Mouse (Mus musculus) midbrain, postnatal 0 days (tissue): ENCODE data around the gene Polr1e. TPM values are rescaled to one million over a fixed set of nuclear protein-coding genes. Genes with fewer than 3 reads are reported as not detected.

Experiments used
- ATAC-seq: fragments of 200-750 bp; cut with Nextera tagmentation; 2 replicates; pipeline ENCODE4 v1.8.0; 2017; ENCODE audit warnings: moderate number of reproducible peaks, mild to moderate bottlenecking, moderate TSS enrichment, moderate library complexity; ENCODE audit not compliant: low FRiP score
- DNase-seq: peaks from one replicate; pipeline ENCODE4 v3.0.0-alpha.2; 2015; ENCODE audit warnings: low spot score
- H3K27ac ChIP-seq: fragments of 300-500 bp; sonication (generic); 2 replicates; pipeline ENCODE4 v1.5.1; 2014; ENCODE audit warnings: low read depth, mild to moderate bottlenecking, low read length, mixed read lengths
- H3K27me3 ChIP-seq: fragments of 300-500 bp; sonication (generic); 2 replicates; pipeline ENCODE4 v1.6.1; 2014; ENCODE audit warnings: low read length, control low read depth, mixed read lengths; ENCODE audit not compliant: insufficient read depth
- H3K36me3 ChIP-seq: fragments of 300-500 bp; sonication (generic); 2 replicates; pipeline ENCODE4 v1.6.1; 2014; ENCODE audit warnings: low read length, control low read depth, mixed read lengths; ENCODE audit not compliant: insufficient read depth
- H3K4me1 ChIP-seq: fragments of 300-500 bp; sonication (generic); 2 replicates; pipeline ENCODE4 v1.6.1; 2014; ENCODE audit warnings: mild to moderate bottlenecking, control low read depth, antibody characterized with exemption, low read length, mixed read lengths; ENCODE audit not compliant: insufficient read depth
- H3K4me2 ChIP-seq: fragments of 300-500 bp; sonication (generic); 2 replicates; pipeline ENCODE4 v1.6.1; 2014; ENCODE audit warnings: low read depth, mild to moderate bottlenecking, low read length, mixed read lengths; ENCODE audit not compliant: poor library complexity, severe bottlenecking
- H3K4me3 ChIP-seq: fragments of 300-500 bp; sonication (generic); 2 replicates; pipeline ENCODE4 v1.5.1; 2014; ENCODE audit warnings: low read depth, mild to moderate bottlenecking, low read length, moderate library complexity
- H3K9ac ChIP-seq: fragments of 300-500 bp; sonication (generic); replicated peaks from 2 replicates; pipeline ENCODE4 v1.6.1; 2014; ENCODE audit warnings: mild to moderate bottlenecking, low read length, moderate library complexity, mixed read lengths; ENCODE audit not compliant: poor library complexity, severe bottlenecking
- H3K9me3 ChIP-seq: fragments of 300-500 bp; sonication (generic); 2 replicates; pipeline ENCODE4 v1.6.1; 2016; ENCODE audit warnings: low read length, control low read depth
- CTCF ChIP-seq: IDR thresholded peaks from 2 replicates; pipeline ENCODE4 v1.5.1; 2016; ENCODE audit warnings: antibody characterized with exemption, mild to moderate bottlenecking
- WGBS: fragments of 180-500 bp; shearing (Covaris S2); extraction: QIAGEN DNeasy Blood & Tissue Kit; methylation state at CpG from one replicate; pipeline ENCODE4 v1.1.7; 2014; 5-methylcytosine and 5-hydroxymethylcytosine counted together
- polyA plus RNA-seq: library from polyadenylated mRNA; unstranded; fragments of >200 nt; fragmentation: Nextera tagmentation; extraction: Ambion mirVana; gene quantifications from 2 replicates; pipeline ENCODE4 v1.2.1, GENCODE M21; 2015
- total RNA-seq: library from RNA; depleted of rRNA; stranded (reverse); fragments of >200 nt; gene quantifications from 2 replicates; pipeline ENCODE4 v1.2.3, GENCODE M21; 2014; rRNA removed

Polr1e gene
- total and polyA plus RNA-seq, 2 experiments from 2014 or later, result 12.0 to 21.0 TPM

DNA sequence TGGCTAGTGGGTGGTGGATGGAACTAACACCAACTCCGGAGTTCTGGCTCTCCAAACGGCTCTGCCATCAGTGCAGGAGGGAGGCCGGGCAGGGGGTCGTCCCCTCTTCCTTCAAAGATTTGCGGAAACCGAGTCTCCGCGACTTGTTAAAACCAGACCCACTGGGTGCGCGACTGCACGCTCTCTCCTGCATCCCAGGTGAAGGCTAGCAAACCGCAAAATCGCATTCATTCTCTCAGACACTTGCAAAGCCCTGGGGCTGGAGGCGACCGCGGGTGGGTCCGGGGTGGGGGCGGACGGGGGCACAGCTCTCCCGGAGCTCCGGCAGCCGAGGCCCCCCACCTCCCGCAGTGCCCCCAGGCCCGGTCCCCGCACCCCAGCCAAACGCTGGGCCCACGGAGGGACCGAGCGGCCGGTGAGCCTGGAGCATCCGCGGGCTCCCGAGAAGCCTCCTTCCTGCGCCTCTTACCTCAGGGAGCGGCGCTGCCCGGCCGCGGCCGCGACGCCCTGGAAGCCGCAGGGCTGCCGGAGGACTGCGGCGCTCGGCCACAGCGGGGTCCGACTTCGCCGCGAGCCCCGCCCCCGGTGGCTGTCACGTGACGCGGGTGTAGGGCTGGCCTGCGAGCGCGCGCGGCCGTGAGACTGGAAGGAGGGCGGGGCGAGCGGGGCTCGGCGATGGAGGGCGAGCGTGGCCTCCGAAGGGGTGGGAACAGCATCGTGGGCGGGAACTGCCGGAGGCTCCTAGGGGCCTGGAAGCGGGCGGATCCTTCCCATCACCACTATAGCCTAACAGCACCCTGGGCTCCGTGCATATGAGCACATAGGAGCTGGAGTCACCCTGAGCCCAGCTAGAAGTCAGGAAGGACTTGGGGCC is 65.9 kb downstream of the Polr1e start, which contains the start of gene Fbxo10:
Gene Fbxo10, minus strand, starts transcription at position 584 of the 874 bp plus-strand sequence.
- under 1% methylated on average over 70 of the region's 77 CpGs for WGBS
- ATAC-seq, result peak; percentile 90
- Histone ChIP-seq H3K9ac (peak within 1 kb of the TSS; percentile 96), H3K27me3 (no peaks in the 10 kb centered on the region), H3K9me3 (no peaks in the 10 kb centered on the region), H3K4me3 (peak within 1 kb of the TSS; percentile 94), H3K4me2 (peak within 1 kb of the TSS; percentile 67), H3K27ac (peak within 1 kb of the TSS; percentile 89), H3K36me3 (no peaks in the 10 kb centered on the region), H3K4me1 (0 out of 2 replicates have a peak, but pooled peaks cover 3% of the 10 kb centered on the region)
- no peak for TF ChIP-seq CTCF
- DNase-seq, result peak; percentile 93

GRCm38 (mm10) chr4:45084895-45085290 is 66.5 kb downstream of the Polr1e start:
- Histone ChIP-seq H3K4me1 (0 out of 2 replicates have a peak, but pooled peaks cover 3% of the 10 kb centered on the region), H3K9ac (peak overlapping the region; percentile 96), H3K4me3 (peak overlapping the region; percentile 94), H3K27ac (peak overlapping the region; percentile 89), H3K9me3 (no peaks in the 10 kb centered on the region), H3K27me3 (no peaks in the 10 kb centered on the region), H3K4me2 (peak overlapping the region; percentile 67), H3K36me3 (no peaks in the 10 kb centered on the region)
- WGBS, result 37% methylated on average over 8 of the region's 8 CpGs
- ATAC-seq (peak; percentile 11; the same call in 1 of the 2 replicates), DNase-seq (no peak)
- no peak for TF ChIP-seq CTCF

Other genes starting within 250 kb of the Polr1e start
- gene Grhpr, start 37.2 kb upstream of the Polr1e start, total RNA-seq, result 14.5 and 18.2 TPM in 2 replicates
- gene Grhpr, start 37.2 kb upstream of the Polr1e start, polyA plus RNA-seq, result 31.1 and 34.1 TPM in 2 replicates
- gene Zbtb5, start 6.2 kb upstream of the Polr1e start, total RNA-seq, result 57.3 and 57.6 TPM in 2 replicates
- 34.4 and 35.9 TPM in 2 replicates for gene Zbtb5, start 6.2 kb upstream of the Polr1e start, polyA plus RNA-seq
- gene Fbxo10, start 66.0 kb downstream of the Polr1e start, total RNA-seq, result 22.1 and 24.6 TPM in 2 replicates
- 13.7 and 14.6 TPM in 2 replicates for gene Fbxo10, start 66.0 kb downstream of the Polr1e start, polyA plus RNA-seq
- gene Tomm5, start 89.5 kb downstream of the Polr1e start, total RNA-seq, result 109 and 128 TPM in 2 replicates
- 194 and 204 TPM in 2 replicates for gene Tomm5, start 89.5 kb downstream of the Polr1e start, polyA plus RNA-seq
- 5.9 and 9.6 TPM in 2 replicates for gene Frmpd1, start 166.3 kb downstream of the Polr1e start, total RNA-seq
- 3.0 and 3.2 TPM in 2 replicates for gene Frmpd1, start 166.3 kb downstream of the Polr1e start, polyA plus RNA-seq